8 mouse cellular contexts compared by ENCODE assay signal in the genomic region with DNA sequence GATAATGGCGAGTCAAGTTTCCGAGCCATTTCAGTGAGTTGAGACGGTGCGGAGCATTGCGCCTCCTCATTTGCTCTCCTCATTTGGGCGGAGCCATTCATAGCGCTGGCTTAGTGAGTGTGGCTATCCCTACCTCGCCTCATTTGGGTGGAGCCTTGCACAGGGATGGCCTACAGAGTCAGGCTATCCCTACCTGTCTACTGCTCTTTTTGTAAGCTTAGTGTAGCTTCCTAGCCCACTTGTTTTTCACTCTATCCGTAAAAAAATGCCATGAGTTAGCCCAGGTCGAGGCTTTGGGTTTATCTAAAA. TPM values are rescaled to one million over a fixed set of nuclear protein-coding genes. Genes with fewer than 3 reads are reported as not detected.
DNase-seq lines count a peak whose midpoint lies in the region; ATAC-seq and TF ChIP-seq lines count a peak whose summit lies in the region.
"Not testable (repeated sequence)": the region's sequence is repeated elsewhere in the genome, so short reads cannot be mapped to it uniquely, and the experiment has no call there.

Gene Tmem254c (minus strand): TSS at position 31 of the 309 bp plus-strand sequence.

- ATAC-seq in heart, embryonic 13.5 days (ENCODE audit: extremely low read depth, insufficient number of reproducible peaks, low FRiP score, low TSS enrichment), result not testable (repeated sequence)
- peak; percentile 89 for ATAC-seq in inflammation-experienced regulatory T-cells, adult 6 months
- peak; percentile 89 for ATAC-seq in liver, embryonic 13.5 days (ENCODE audit: low read depth)
- peak; percentile 86; the same call in 1 of the 2 replicates for ATAC-seq in midbrain, embryonic 13.5 days

- not testable (repeated sequence) for DNase-seq in adrenal gland, adult 8-10 months; forebrain, embryonic 10.5 days (ENCODE audit: extremely low spot score, low spot score); left cerebral cortex, adult 18-20 months (ENCODE audit: low spot score in 2 of 2); liver, embryonic 13.5 days; thymus, adult 2 months

- H3K9me3 ChIP-seq in forebrain, embryonic 10.5 days; heart, embryonic 13.5 days; liver, embryonic 13.5 days (replicated peaks); midbrain, embryonic 13.5 days: not testable (repeated sequence)

- not testable (repeated sequence) for H3K4me3 ChIP-seq in forebrain, embryonic 10.5 days; heart, embryonic 13.5 days; liver, embryonic 13.5 days (replicated peaks); midbrain, embryonic 13.5 days (replicated peaks); thymus, adult 2 months (ENCODE audit: control insufficient read depth, insufficient read depth, low read length)

- not testable (repeated sequence) for H3K4me1 ChIP-seq in forebrain, embryonic 10.5 days; heart, embryonic 13.5 days; liver, embryonic 13.5 days (replicated peaks); midbrain, embryonic 13.5 days (replicated peaks); thymus, adult 2 months (replicated peaks; ENCODE audit: control insufficient read depth, insufficient read depth, low read length)

- H3K27me3 ChIP-seq in forebrain, embryonic 10.5 days (ENCODE audit: poor library complexity, severe bottlenecking); heart, embryonic 13.5 days (replicated peaks); liver, embryonic 13.5 days; midbrain, embryonic 13.5 days; thymus, adult 2 months (ENCODE audit: control insufficient read depth, insufficient read depth, low read length): not testable (repeated sequence)

- not testable (repeated sequence) for H3K9ac ChIP-seq in heart, embryonic 13.5 days; liver, embryonic 13.5 days; midbrain, embryonic 13.5 days (replicated peaks)

- H3K27ac ChIP-seq in forebrain, embryonic 10.5 days; heart, embryonic 13.5 days (replicated peaks); liver, embryonic 13.5 days; midbrain, embryonic 13.5 days; thymus, adult 2 months (ENCODE audit: control insufficient read depth, insufficient read depth, low read length): not testable (repeated sequence)

- TF ChIP-seq POLR2A in thymus, adult 2 months (IDR thresholded peaks at IDR 0.05; ENCODE audit: control insufficient read depth, extremely low read depth, insufficient read depth, low read length, poor library complexity), result not testable (repeated sequence)

- not testable (repeated sequence) for H3K4me2 ChIP-seq in heart, embryonic 13.5 days; liver, embryonic 13.5 days; midbrain, embryonic 13.5 days (replicated peaks)

- not testable (repeated sequence) for TF ChIP-seq CTCF in thymus, adult 2 months (IDR thresholded peaks at IDR 0.05; ENCODE audit: borderline replicate concordance, control insufficient read depth, extremely low read depth, insufficient read depth, low read length, poor library complexity)

- not testable (repeated sequence) for H3K36me3 ChIP-seq in forebrain, embryonic 10.5 days (replicated peaks); heart, embryonic 13.5 days; liver, embryonic 13.5 days; midbrain, embryonic 13.5 days; thymus, adult 2 months (ENCODE audit: control insufficient read depth, insufficient read depth, low read length)

- no CpG with 5 or more reads among the region's 10 CpGs for WGBS in forebrain, embryonic 10.5 days
- WGBS in heart, embryonic 13.5 days, result no CpG with 5 or more reads among the region's 10 CpGs
- WGBS in liver, embryonic 13.5 days (ENCODE audit: insufficient replicate concordance), result no CpG with 5 or more reads among the region's 10 CpGs
- no CpG with 5 or more reads among the region's 10 CpGs for WGBS in midbrain, embryonic 13.5 days
- WGBS in thymus, adult 2 months, result no CpG with 5 or more reads among the region's 10 CpGs

RNA-seq across cellular contexts. Expression of gene Tmem254c, which starts in this region (rescaled TPM):
- 10 to 100 TPM in 3 of 4 experiments, 1 to 10 TPM in 1; 8.7 to 18.2 (median 12.9) TPM for total RNA-seq in adrenal gland, adult 8-10 months (2022)
- 18.2 and 19.0 TPM in 2 replicates for polyA plus RNA-seq in forebrain, embryonic 10.5 days (2016; fragmentation: Nextera tagmentation; extraction: Ambion mirVana)
- 19.9 and 23.7 TPM in 2 replicates for polyA plus RNA-seq in heart, embryonic 13.5 days (2015; fragmentation: Nextera tagmentation; extraction: Ambion mirVana)
- 10 to 100 TPM; 25.1 to 93.3 (median 41.0) TPM for polyA plus RNA-seq in inflammation-experienced regulatory T-cells, adult 6 months (2017; shearing (Covaris generic))
- total RNA-seq in left cerebral cortex, adult 18-20 months (2021), result 10 to 100 TPM; 12.1 to 14.3 TPM
- polyA plus RNA-seq in liver, embryonic 13.5 days (2015; fragmentation: Nextera tagmentation; extraction: Ambion mirVana), result 10.9 and 17.6 TPM in 2 replicates
- polyA plus RNA-seq in midbrain, embryonic 13.5 days (2015; fragmentation: Nextera tagmentation; extraction: Ambion mirVana), result 17.6 and 21.9 TPM in 2 replicates
- 19.0 and 27.1 TPM in 2 replicates for polyA plus RNA-seq in thymus, adult 2 months (2012; rRNA removed)
